Comparison of ENCODE assay signal across 8 mouse cellular contexts in genomic region chr1:128416584-128417532, GRCm38 (mm10). TPM values are rescaled to one million over a fixed set of nuclear protein-coding genes. Genes with fewer than 3 reads are reported as not detected.
A peak's percentile ranks its signal among the peaks of the same experiment; 100 is the strongest.
DNase-seq lines count a peak whose midpoint lies in the region; ATAC-seq and TF ChIP-seq lines count a peak whose summit lies in the region.

Dars (minus strand) TSS chr1:128417368.

- TF ChIP-seq CTCF in cortical plate, adult 2 months (IDR thresholded peaks at IDR 0.05; ENCODE audit: extremely low read depth, insufficient read depth, low read length) = no peak

- peak; percentile 88; the same call in 1 of the 2 replicates for TF ChIP-seq POLR2A in cortical plate, adult 2 months (IDR thresholded peaks at IDR 0.05; ENCODE audit: extremely low read depth, insufficient read depth, low read length)

- no peaks in the 10 kb centered on the region for H3K4me1 ChIP-seq in cortical plate, adult 2 months (ENCODE audit: control insufficient read depth, insufficient read depth, low read length)

- peak within 1 kb of the TSS; percentile 92 for H3K4me3 ChIP-seq in cortical plate, adult 2 months (ENCODE audit: insufficient read depth, low read length)

- peak; percentile 82 for ATAC-seq in activated CD4-positive, CD25-positive, alpha-beta regulatory T cell, adult 4 months
- ATAC-seq in megakaryocyte progenitor cell, adult 5-6 weeks (replicated peaks; ENCODE audit: poor library complexity) = peak; percentile 93

- peak; percentile 95 for DNase-seq in gastrocnemius, postnatal 10 days
- DNase-seq in induced T-regulatory cell, adult 2 months (ENCODE audit: low read depth) = peak; percentile 96
- peak; percentile 73 to 94 for DNase-seq in left cerebral cortex, adult 9 months (ENCODE audit: low spot score in 2 of 2)
- peak; percentile 91 for DNase-seq in right cerebral cortex, postnatal 14 days
- peak; percentile 89 to 92 for DNase-seq in urinary bladder, postnatal 36 days (ENCODE audit: low spot score in 2 of 2)

- H3K27ac ChIP-seq in cortical plate, adult 2 months (ENCODE audit: insufficient read depth, low read length) = peak within 1 kb of the TSS; percentile 85

RNA-seq across cellular contexts. Expression of gene Dars, which starts in this region (rescaled TPM):
- 100 to 1,000 TPM; 113 to 153 TPM for polyA plus RNA-seq in activated CD4-positive, CD25-positive, alpha-beta regulatory T cell, adult 4 months (2017; shearing (Covaris generic))
- polyA plus RNA-seq in cortical plate, adult 2 months (2012; rRNA removed) = 42.1 and 43.3 TPM in 2 replicates
- total RNA-seq in gastrocnemius, postnatal 10 days (2021) = 10 to 100 TPM; 74.8 to 75.2 TPM
- 238 and 252 TPM in 2 replicates for total RNA-seq in megakaryocyte progenitor cell, adult 5-6 weeks (2015)
- 287 and 313 TPM in 2 replicates for total RNA-seq in megakaryocyte progenitor cell, adult 5-6 weeks (2017)

Comparison
In these comparisons a context has a peak if more than half of its experiments do, and no peak if none do; other contexts are left out.
1. Peak in every context shown above with its lines: DNase-seq, ATAC-seq, H3K4me3 ChIP-seq and H3K27ac ChIP-seq.